Mouse (Mus musculus): Measurements from ENCODE around the gene Ccdc65.

GRCm38 (mm10) chr15:98749093-98749492, 41.1 kb downstream of the Ccdc65 start:
- TF ChIP-seq POLR2A (IDR thresholded peaks at IDR 0.05; ENCODE audit: borderline replicate concordance, control insufficient read depth, low read depth, low read length) (no peak), CTCF (IDR thresholded peaks at IDR 0.05; ENCODE audit: control insufficient read depth, insufficient read depth, low read length) (no peak)

Measured in bone marrow, adult 2 months (tissue).